Mouse (Mus musculus): Measurements from ENCODE around the gene 4430402I18Rik. TPM values are rescaled to one million over a fixed set of nuclear protein-coding genes. Genes with fewer than 3 reads are reported as not detected.

Gene 4430402I18Rik
- polyA plus RNA-seq, 1 experiment from 2014 or later: 2.1 TPM

DNA sequence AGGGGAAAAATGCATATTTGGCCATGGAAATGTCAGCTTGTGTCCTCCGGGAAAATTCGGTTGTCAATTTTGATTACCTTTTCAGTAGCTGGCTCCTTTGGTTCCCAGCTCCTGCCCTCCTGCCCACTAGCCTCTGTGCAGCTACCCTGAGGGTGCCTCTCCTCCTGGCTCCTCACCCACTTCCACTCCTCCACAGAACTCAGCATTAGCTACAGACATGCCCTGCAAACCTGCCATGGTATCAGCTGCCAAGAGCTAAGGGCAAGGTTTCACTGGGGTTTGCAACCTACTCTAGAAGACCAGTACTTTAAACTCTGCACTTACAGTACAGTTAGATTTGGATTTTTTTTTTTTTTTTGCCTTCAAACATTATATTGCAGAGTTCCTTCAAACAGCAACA is 88.1 kb downstream of the 4430402I18Rik start:
- H3K9me3 ChIP-seq: no peaks in the 10 kb centered on the region
- no peak overlapping the region for H3K27ac ChIP-seq
- peaks cover 8% of the 10 kb centered on the region; the same call in 1 of the 2 replicates for H3K4me1 ChIP-seq
- no peak for DNase-seq (ENCODE audit: low spot score)
- no peaks in the 10 kb centered on the region for H3K27me3 ChIP-seq (ENCODE audit: insufficient read depth, poor library complexity, severe bottlenecking)
- H3K4me3 ChIP-seq: no peak overlapping the region
- H3K36me3 ChIP-seq: no peaks in the 10 kb centered on the region
- 82% methylated on average over 2 of the region's 2 CpGs for WGBS

DNA sequence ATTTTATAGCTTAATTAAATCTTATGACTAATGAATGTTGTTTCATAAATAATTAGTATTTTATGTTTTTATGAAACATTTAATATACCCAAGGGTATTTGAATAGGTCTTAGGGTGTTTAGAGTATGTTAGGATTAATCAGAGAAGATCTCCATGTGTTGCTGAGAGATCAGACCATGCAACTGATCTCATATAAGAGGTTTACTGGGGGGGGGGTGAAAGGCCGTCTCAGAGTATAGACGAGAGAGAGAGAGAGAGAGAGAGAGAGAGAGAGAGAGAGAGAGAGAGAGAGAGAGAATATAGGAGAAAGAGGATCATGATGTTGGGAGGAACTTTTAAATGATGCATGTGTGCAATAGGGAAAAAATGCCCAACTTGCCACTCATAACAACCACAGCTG is 97.2 kb downstream of the 4430402I18Rik start:
- Histone ChIP-seq H3K9me3 (no peaks in the 10 kb centered on the region), H3K27me3 (ENCODE audit: insufficient read depth, poor library complexity, severe bottlenecking) (no peaks in the 10 kb centered on the region), H3K27ac (no peak overlapping the region), H3K4me1 (no peaks in the 10 kb centered on the region), H3K36me3 (no peaks in the 10 kb centered on the region), H3K4me3 (no peak overlapping the region)
- 57% methylated on average over 2 of the region's 2 CpGs for WGBS
- no peak for DNase-seq (ENCODE audit: low spot score)

DNA sequence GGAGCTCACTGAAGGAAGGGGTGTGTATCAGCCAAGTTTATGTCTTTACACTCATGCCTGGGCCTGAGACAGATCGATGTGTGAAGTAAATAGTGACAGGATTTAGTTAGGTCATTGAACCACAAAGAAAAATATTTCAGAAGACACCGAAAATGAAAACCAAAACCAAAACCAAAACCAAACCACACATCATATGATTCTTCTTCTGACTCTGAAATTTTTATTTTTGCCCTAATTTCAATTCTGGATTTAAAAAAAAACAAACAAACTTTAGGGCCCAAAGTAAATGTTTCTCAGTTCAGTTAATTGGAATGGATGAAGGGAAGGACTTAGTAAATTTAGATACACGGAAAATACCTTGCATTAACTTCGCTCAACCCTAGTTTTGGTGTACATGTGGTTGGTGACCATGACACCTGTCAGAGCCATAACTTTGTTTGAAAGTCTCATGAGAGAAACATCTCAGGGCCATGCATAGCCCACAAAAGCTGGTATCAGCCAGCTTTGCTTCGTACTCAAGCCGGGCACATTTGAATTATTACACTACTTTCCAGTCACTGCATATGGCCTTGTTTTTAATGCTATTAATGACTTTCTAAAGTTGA is 98.2 kb downstream of the 4430402I18Rik start:
- Histone ChIP-seq H3K4me1 (no peaks in the 10 kb centered on the region), H3K27ac (no peak overlapping the region), H3K36me3 (no peaks in the 10 kb centered on the region), H3K4me3 (no peak overlapping the region), H3K9me3 (no peaks in the 10 kb centered on the region), H3K27me3 (ENCODE audit: insufficient read depth, poor library complexity, severe bottlenecking) (no peaks in the 10 kb centered on the region)
- 89% methylated on average over 6 of the region's 6 CpGs for WGBS
- DNase-seq (ENCODE audit: low spot score): no peak

DNA sequence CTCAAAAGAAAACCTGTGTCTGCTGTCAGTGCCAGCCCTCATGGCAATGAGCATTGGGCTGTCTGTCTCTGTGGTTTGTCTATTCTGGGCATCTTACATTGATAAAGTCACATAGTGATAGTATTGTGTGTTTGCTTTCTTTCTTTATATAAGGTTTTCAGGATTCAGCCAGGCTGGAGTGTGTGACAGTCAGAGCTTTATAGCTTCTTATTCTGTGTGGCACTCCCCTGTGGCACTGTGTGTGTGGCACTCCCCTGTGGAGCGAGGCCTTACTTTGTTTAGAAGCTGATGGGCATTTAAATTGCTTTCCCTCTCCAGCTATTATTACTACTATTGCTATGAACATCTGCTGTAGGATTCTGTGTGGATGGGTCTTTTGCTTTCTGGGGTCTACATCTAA is 102.1 kb downstream of the 4430402I18Rik start:
- no peaks in the 10 kb centered on the region for H3K27me3 ChIP-seq (ENCODE audit: insufficient read depth, poor library complexity, severe bottlenecking)
- H3K27ac ChIP-seq: no peak overlapping the region
- no peaks in the 10 kb centered on the region for H3K9me3 ChIP-seq
- WGBS: 82% methylated on average over 1 of the region's 1 CpGs
- H3K4me3 ChIP-seq: no peak overlapping the region
- no peak for DNase-seq (ENCODE audit: low spot score)
- H3K36me3 ChIP-seq: no peaks in the 10 kb centered on the region
- no peaks in the 10 kb centered on the region for H3K4me1 ChIP-seq

- no peaks in the 10 kb centered on the region for H3K36me3 ChIP-seq
- H3K27me3 ChIP-seq (ENCODE audit: insufficient read depth, poor library complexity, severe bottlenecking): no peaks in the 10 kb centered on the region
- no peak overlapping the region for H3K27ac ChIP-seq
- no peak overlapping the region for H3K4me3 ChIP-seq
- 79% methylated on average over 6 of the region's 6 CpGs for WGBS
- no peaks in the 10 kb centered on the region for H3K4me1 ChIP-seq
- H3K9me3 ChIP-seq: no peaks in the 10 kb centered on the region
- no peak for DNase-seq (ENCODE audit: low spot score)
These were observed 102.6 kb downstream of the 4430402I18Rik start for GRCm38 (mm10) chr19:28864981-28865380.

DNA sequence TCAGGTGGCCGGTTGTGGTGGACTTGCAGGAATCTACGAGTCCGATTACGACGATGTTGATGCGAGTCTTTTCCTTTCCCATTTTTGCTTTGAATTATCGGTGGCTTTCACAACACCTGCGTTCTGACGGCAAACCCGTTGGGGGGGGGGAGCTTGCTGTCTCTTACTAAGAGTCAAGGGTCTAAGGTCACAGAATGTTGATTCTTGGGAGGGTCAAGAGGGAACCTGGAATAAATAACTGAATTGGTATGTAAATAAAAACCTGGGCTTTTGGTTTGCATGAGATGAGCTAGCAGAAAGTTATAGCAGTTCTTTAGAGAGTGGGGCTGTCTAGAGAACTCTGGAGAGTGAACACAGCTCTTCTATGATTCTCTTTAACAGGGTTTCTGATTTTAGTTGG is 104.0 kb downstream of the 4430402I18Rik start:
- H3K36me3 ChIP-seq: no peaks in the 10 kb centered on the region
- no peaks in the 10 kb centered on the region for H3K27me3 ChIP-seq (ENCODE audit: insufficient read depth, poor library complexity, severe bottlenecking)
- no peaks in the 10 kb centered on the region for H3K9me3 ChIP-seq
- H3K4me3 ChIP-seq: no peak overlapping the region
- H3K27ac ChIP-seq: no peak overlapping the region
- DNase-seq (ENCODE audit: low spot score): no peak
- no peaks in the 10 kb centered on the region for H3K4me1 ChIP-seq
- WGBS: 89% methylated on average over 10 of the region's 10 CpGs

- no peaks in the 10 kb centered on the region for H3K4me1 ChIP-seq
- no peaks in the 10 kb centered on the region for H3K9me3 ChIP-seq
- H3K4me3 ChIP-seq: no peak overlapping the region
- H3K27me3 ChIP-seq (ENCODE audit: insufficient read depth, poor library complexity, severe bottlenecking): no peaks in the 10 kb centered on the region
- 76% methylated on average over 2 of the region's 2 CpGs for WGBS
- no peaks in the 10 kb centered on the region for H3K36me3 ChIP-seq
- no peak overlapping the region for H3K27ac ChIP-seq
- no peak for DNase-seq (ENCODE audit: low spot score)
These were observed 107.4 kb downstream of the 4430402I18Rik start for GRCm38 (mm10) chr19:28860246-28860645.

DNA sequence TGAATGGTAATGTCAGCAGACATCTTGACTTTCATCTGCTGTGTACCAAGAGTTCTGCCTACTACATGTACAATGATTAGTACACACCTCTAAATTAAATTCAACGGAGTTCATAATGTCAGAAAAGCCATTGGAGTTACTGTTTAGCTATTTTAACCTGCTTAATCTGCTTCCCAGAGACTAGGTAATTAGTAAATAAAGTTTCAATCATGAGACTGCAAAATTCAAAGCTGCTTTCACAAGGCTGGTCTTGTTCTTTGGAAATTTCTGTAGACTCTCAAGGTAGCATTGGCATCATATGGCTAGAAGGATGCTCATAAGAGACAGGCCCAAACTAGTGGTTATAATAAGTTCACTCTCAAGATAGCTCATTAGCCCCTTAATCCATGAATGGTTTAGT is 112.8 kb downstream of the 4430402I18Rik start:
- no peak for DNase-seq (ENCODE audit: low spot score)
- H3K36me3 ChIP-seq: no peaks in the 10 kb centered on the region
- H3K9me3 ChIP-seq: no peaks in the 10 kb centered on the region
- H3K27ac ChIP-seq: no peak overlapping the region
- H3K27me3 ChIP-seq (ENCODE audit: insufficient read depth, poor library complexity, severe bottlenecking): 0 out of 2 replicates have a peak, but pooled peaks cover 4% of the 10 kb centered on the region
- 69% methylated on average over 1 of the region's 1 CpGs for WGBS
- no peak overlapping the region for H3K4me3 ChIP-seq
- no peaks in the 10 kb centered on the region for H3K4me1 ChIP-seq

DNA sequence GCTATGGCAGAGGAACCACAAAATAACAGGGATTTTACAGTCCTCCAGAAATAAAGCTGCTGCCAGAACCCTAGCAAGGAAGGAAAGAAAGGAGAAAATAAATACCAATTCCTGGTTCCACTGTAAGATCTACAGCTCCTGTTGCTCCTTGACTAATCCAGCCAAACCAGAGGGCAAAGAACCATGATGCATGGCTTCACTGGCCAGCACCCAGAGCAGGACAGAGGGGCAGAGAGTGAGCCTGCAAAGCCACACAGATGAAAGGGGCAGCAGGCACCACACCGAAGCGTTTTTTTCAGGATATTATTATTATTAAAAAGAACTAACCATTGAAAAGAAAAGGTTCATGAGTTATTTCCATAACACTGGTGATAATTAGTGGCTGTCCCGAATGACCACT is 115.6 kb downstream of the 4430402I18Rik start:
- 0 out of 2 replicates have a peak, but pooled peaks cover 4% of the 10 kb centered on the region for H3K27me3 ChIP-seq (ENCODE audit: insufficient read depth, poor library complexity, severe bottlenecking)
- DNase-seq (ENCODE audit: low spot score): no peak
- H3K4me1 ChIP-seq: no peaks in the 10 kb centered on the region
- 79% methylated on average over 3 of the region's 3 CpGs for WGBS
- no peak overlapping the region for H3K27ac ChIP-seq
- no peaks in the 10 kb centered on the region for H3K9me3 ChIP-seq
- no peaks in the 10 kb centered on the region for H3K36me3 ChIP-seq
- no peak overlapping the region for H3K4me3 ChIP-seq

GRCm38 (mm10) chr19:28850510-28850909 is 117.1 kb downstream of the 4430402I18Rik start:
- DNase-seq (ENCODE audit: low spot score): no peak
- H3K27me3 ChIP-seq (ENCODE audit: insufficient read depth, poor library complexity, severe bottlenecking): 0 out of 2 replicates have a peak, but pooled peaks cover 4% of the 10 kb centered on the region
- H3K36me3 ChIP-seq: no peaks in the 10 kb centered on the region
- no peaks in the 10 kb centered on the region for H3K9me3 ChIP-seq
- no peak overlapping the region for H3K4me3 ChIP-seq
- H3K27ac ChIP-seq: no peak overlapping the region
- peaks cover under 1% of the 10 kb centered on the region; the same call in 1 of the 2 replicates for H3K4me1 ChIP-seq
- WGBS: 81% methylated on average over 3 of the region's 3 CpGs

DNA sequence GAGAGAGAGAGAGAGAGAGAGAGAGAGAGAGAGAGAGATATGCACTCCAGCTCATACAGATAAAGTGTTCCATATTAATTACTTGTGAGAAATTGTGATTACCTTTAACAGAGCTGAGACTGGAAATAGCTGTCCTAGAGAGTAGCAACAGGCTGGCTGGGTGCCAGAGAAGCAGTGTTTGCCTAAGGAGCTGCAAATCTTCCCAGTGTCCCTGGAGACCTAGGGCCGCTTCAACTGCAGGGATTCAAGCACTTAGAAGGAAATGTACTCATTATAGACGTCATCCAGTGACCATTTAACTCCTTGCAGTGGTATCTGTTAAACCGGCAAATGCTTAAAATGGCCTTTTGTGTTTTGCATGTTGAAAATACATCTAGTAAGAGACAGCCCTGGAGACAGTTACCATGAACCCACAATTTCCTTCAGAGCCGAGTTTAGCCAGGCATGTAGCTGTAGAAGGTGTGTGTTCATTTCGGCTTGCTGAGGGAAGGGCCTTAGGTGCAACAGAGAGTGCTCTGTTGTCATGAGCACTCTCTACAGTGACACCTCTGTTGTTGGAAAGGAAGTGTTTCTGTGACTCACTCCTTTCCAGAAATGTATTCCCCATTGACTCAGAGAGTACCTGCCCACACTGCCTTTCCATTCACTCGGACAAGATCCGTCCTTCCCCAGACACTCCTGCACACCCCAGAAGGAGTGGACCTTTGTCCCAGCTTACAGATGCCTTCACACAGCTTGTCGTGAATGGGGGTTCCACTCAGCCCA is 122.5 kb downstream of the 4430402I18Rik start:
- DNase-seq (ENCODE audit: low spot score): no peak
- Histone ChIP-seq H3K27me3 (ENCODE audit: insufficient read depth, poor library complexity, severe bottlenecking) (no peaks in the 10 kb centered on the region), H3K4me3 (no peak overlapping the region), H3K27ac (no peak overlapping the region), H3K9me3 (no peaks in the 10 kb centered on the region), H3K4me1 (peaks cover 7% of the 10 kb centered on the region; the same call in 1 of the 2 replicates), H3K36me3 (no peaks in the 10 kb centered on the region)
- 60% methylated on average over 8 of the region's 8 CpGs for WGBS
